Mouse (Mus musculus) heart, embryonic 16.5 days (tissue): ENCODE measurements around the gene Olfr237-ps1. TPM values are rescaled to one million over a fixed set of nuclear protein-coding genes. Genes with fewer than 3 reads are reported as not detected.
"Not testable (repeated sequence)": the region's sequence is repeated elsewhere in the genome, so short reads cannot be mapped to it uniquely, and the experiment has no call there.

Source experiments
- ATAC-seq: fragments of 200-750 bp; cut with Nextera tagmentation; replicated peaks from 2 replicates; pipeline ENCODE4 v1.8.0; 2017; ENCODE audit warnings: moderate number of reproducible peaks; ENCODE audit not compliant: insufficient read depth, low FRiP score; ENCODE audit errors: extremely low read depth
- H3K27ac ChIP-seq: fragments of 300-500 bp; sonication (generic); 2 replicates; pipeline ENCODE4 v1.5.1; 2014; ENCODE audit warnings: mild to moderate bottlenecking, low read length, control low read depth, moderate library complexity
- H3K27me3 ChIP-seq: fragments of 300-500 bp; sonication (generic); 2 replicates; pipeline ENCODE4 v1.6.1; 2014; ENCODE audit warnings: low read length, mixed read lengths; ENCODE audit not compliant: control insufficient read depth, insufficient read depth
- H3K36me3 ChIP-seq: fragments of 300-500 bp; sonication (generic); 2 replicates; pipeline ENCODE4 v1.6.1; 2014; ENCODE audit not compliant: control insufficient read depth, insufficient read depth
- H3K4me1 ChIP-seq: fragments of 300-500 bp; sonication (generic); 2 replicates; pipeline ENCODE4 v1.6.1; 2014; ENCODE audit warnings: low read length, mixed read lengths; ENCODE audit not compliant: control insufficient read depth, insufficient read depth
- H3K4me2 ChIP-seq: fragments of 300-500 bp; sonication (generic); 2 replicates; pipeline ENCODE4 v1.6.1; 2014; ENCODE audit warnings: low read depth, mild to moderate bottlenecking, control low read depth, low read length
- H3K4me3 ChIP-seq: fragments of 300-500 bp; sonication (generic); 2 replicates; pipeline ENCODE4 v1.5.1; 2014; ENCODE audit warnings: mild to moderate bottlenecking, control low read depth, low read length
- H3K9ac ChIP-seq: fragments of 300-500 bp; sonication (generic); 2 replicates; pipeline ENCODE4 v1.6.1; 2014; ENCODE audit warnings: low read length, control low read depth
- H3K9me3 ChIP-seq: fragments of 300-500 bp; sonication (generic); replicated peaks from 2 replicates; pipeline ENCODE4 v1.6.1; 2016; ENCODE audit warnings: low read length; ENCODE audit not compliant: control insufficient read depth
- WGBS: fragments of 180-500 bp; shearing (Covaris S2); extraction: QIAGEN DNeasy Blood & Tissue Kit; methylation state at CpG from one replicate; pipeline ENCODE4 v1.1.7; 2014; 5-methylcytosine and 5-hydroxymethylcytosine counted together
- polyA plus RNA-seq: library from polyadenylated mRNA; unstranded; fragments of >200 nt; fragmentation: Nextera tagmentation; extraction: Ambion mirVana; gene quantifications from 2 replicates; pipeline ENCODE4 v1.2.1, GENCODE M21; 2015

Olfr237-ps1 gene
- not detected in 2 replicates for polyA plus RNA-seq

GRCm38 (mm10) chr6:43146267-43146666 lies at the start of gene Olfr237-ps1:
Gene Olfr237-ps1, plus strand, starts transcription at chr6:43146567.
- not testable (repeated sequence) for ATAC-seq, H3K9ac ChIP-seq, H3K27ac ChIP-seq, H3K4me3 ChIP-seq, H3K27me3 ChIP-seq, H3K9me3 ChIP-seq, H3K36me3 ChIP-seq, H3K4me1 ChIP-seq, H3K4me2 ChIP-seq
- 74% methylated on average over 2 of the region's 2 CpGs for WGBS

- WGBS: 89% methylated on average over 1 of the region's 1 CpGs
- not testable (repeated sequence) for H3K4me3 ChIP-seq, H3K27me3 ChIP-seq, ATAC-seq, H3K36me3 ChIP-seq, H3K4me2 ChIP-seq, H3K27ac ChIP-seq, H3K9me3 ChIP-seq, H3K4me1 ChIP-seq, H3K9ac ChIP-seq
Observed at GRCm38 (mm10) chr6:43106069-43106468, 40.3 kb upstream of the Olfr237-ps1 start, which contains the start of gene Olfr441. Gene Olfr441, plus strand, starts transcription at chr6:43106369.

DNA sequence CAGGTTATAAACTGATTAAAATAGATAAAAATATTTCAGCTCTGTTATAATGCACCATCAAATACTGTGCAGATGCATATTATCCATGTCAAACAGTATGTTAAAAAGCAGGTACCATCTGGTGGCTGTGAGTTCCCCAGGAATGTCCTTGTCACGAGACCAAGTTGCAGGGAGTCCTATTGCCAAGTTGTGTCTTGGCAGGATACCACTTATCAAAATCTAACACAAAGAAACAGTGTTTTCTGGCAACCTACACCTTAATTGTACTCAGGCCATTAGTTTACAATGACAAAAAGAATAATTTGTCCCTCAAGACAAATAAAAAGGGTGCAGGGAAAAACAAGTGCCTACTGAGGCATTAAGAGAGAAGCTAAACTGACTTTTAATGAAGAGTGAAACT lies 13.1 kb downstream of the Olfr237-ps1 start:
- 40% methylated on average over 1 of the region's 1 CpGs for WGBS
- Histone ChIP-seq H3K36me3 (no peaks in the 10 kb centered on the region), H3K27me3 (no peaks in the 10 kb centered on the region), H3K4me1 (no peaks in the 10 kb centered on the region), H3K27ac (no peak overlapping the region), H3K9me3 (no peaks in the 10 kb centered on the region), H3K4me3 (no peak overlapping the region), H3K9ac (no peak overlapping the region), H3K4me2 (no peak overlapping the region)
- ATAC-seq: no peak

GRCm38 (mm10) chr6:43162982-43163381 lies 16.6 kb downstream of the Olfr237-ps1 start, which contains the start of gene Olfr437:
Gene Olfr437, plus strand, starts transcription at chr6:43163282.
- no peaks in the 10 kb centered on the region for H3K4me1 ChIP-seq

DNA sequence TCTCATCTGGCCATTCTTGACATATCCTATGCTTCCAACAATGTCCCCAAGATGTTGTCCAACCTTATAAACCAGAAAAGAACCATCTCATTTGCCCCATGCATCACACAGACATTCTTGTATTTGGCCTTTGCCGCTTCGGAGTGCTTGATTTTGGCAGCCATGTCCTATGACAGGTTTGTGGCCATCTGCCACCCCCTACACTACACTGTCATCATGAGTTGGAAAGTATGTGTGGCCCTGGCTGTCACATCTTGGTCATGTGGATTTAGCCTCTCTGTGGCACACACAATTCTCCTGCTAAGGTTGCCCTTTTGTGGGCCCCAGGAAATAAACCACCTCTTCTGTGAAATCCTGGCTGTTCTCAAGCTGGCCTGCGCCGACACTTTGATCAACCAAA lies 20.9 kb downstream of the Olfr237-ps1 start:
- Histone ChIP-seq H3K4me3 (no peak overlapping the region), H3K4me1 (no peaks in the 10 kb centered on the region), H3K9ac (no peak overlapping the region), H3K9me3 (no peaks in the 10 kb centered on the region), H3K36me3 (no peaks in the 10 kb centered on the region), H3K27me3 (no peaks in the 10 kb centered on the region), H3K27ac (no peak overlapping the region), H3K4me2 (no peak overlapping the region)
- ATAC-seq: no peak
- WGBS: 88% methylated on average over 4 of the region's 4 CpGs

More at GRCm38 (mm10) chr6:43162982-43163381, 16.6 kb downstream of the Olfr237-ps1 start, which contains the start of gene Olfr437:
- Histone ChIP-seq H3K9me3 (no peaks in the 10 kb centered on the region), H3K9ac (no peak within 1 kb of the TSS), H3K36me3 (no peaks in the 10 kb centered on the region), H3K4me3 (no peak within 1 kb of the TSS), H3K27ac (no peak within 1 kb of the TSS), H3K4me2 (no peak within 1 kb of the TSS), H3K27me3 (no peaks in the 10 kb centered on the region)
- ATAC-seq: no peak
- WGBS: 63% methylated on average over 3 of the region's 3 CpGs

- no peak within 1 kb of the TSS for H3K4me3 ChIP-seq
- no peaks in the 10 kb centered on the region for H3K9me3 ChIP-seq
- no peak within 1 kb of the TSS for H3K27ac ChIP-seq
- H3K9ac ChIP-seq: no peak within 1 kb of the TSS
- no peaks in the 10 kb centered on the region for H3K4me1 ChIP-seq
- no peak for ATAC-seq
- H3K27me3 ChIP-seq: no peaks in the 10 kb centered on the region
- WGBS: 58% methylated on average over 4 of the region's 4 CpGs
- no peaks in the 10 kb centered on the region for H3K36me3 ChIP-seq
- H3K4me2 ChIP-seq: no peak within 1 kb of the TSS
Observed at GRCm38 (mm10) chr6:43171840-43172239, 25.5 kb downstream of the Olfr237-ps1 start, which contains the start of gene Olfr13. Gene Olfr13, plus strand, starts transcription at chr6:43172140.

DNA sequence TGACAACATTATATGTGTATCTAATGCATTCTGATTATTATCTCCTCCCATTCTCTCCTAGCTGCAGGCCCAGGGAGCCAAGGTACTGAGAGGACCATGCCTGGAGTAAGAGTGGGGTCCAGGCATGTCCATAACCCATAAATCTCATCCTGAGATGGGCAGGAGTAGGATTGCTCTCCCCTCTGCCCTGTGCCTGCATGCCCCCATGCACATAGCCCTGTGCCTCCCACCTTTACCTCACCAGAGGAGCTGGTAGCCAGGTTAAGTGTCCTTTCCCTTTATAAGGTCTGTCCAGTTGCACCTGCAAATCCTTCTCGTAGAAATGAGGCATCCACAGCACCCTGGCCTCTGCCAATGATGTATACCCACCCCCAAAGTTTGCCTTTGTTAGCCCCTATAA lies 31.8 kb downstream of the Olfr237-ps1 start:
- no peak for ATAC-seq
- no peak overlapping the region for H3K9ac ChIP-seq
- H3K27me3 ChIP-seq: no peaks in the 10 kb centered on the region
- H3K36me3 ChIP-seq: no peaks in the 10 kb centered on the region
- H3K4me3 ChIP-seq: no peak overlapping the region
- no peak overlapping the region for H3K27ac ChIP-seq
- no peaks in the 10 kb centered on the region for H3K4me1 ChIP-seq
- no peak overlapping the region for H3K4me2 ChIP-seq
- 66% methylated on average over 1 of the region's 1 CpGs for WGBS
- H3K9me3 ChIP-seq: no peaks in the 10 kb centered on the region

- Histone ChIP-seq H3K9ac (no peak overlapping the region), H3K36me3 (no peaks in the 10 kb centered on the region), H3K4me1 (no peaks in the 10 kb centered on the region), H3K9me3 (no peaks in the 10 kb centered on the region), H3K4me2 (no peak overlapping the region), H3K27me3 (no peaks in the 10 kb centered on the region), H3K4me3 (no peak overlapping the region), H3K27ac (no peak overlapping the region)
- 57% methylated on average over 6 of the region's 6 CpGs for WGBS
- no peak for ATAC-seq
Observed at GRCm38 (mm10) chr6:43178584-43179501, 32.5 kb downstream of the Olfr237-ps1 start.

DNA sequence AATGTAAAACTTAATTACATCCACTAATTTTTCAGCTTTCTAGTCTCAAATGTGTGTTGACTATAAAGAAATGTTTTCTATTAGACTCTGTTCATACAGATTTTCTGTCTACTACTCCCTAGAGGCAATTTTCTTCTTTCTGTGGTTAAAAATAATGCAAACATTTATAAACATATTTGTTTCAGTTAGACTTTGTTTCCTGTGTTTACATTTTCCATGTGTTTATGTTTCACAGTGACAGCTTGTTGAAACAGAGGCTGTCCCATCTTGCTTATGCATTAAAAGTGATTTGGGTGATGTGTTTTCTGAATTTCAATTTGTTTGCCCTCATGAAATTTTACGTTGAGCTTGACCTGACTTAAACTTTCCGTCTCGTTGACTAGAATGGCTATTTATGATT lies 44.6 kb downstream of the Olfr237-ps1 start:
- H3K27ac ChIP-seq: no peak overlapping the region
- no peak overlapping the region for H3K9ac ChIP-seq
- no peak overlapping the region for H3K4me2 ChIP-seq
- no peaks in the 10 kb centered on the region for H3K4me1 ChIP-seq
- WGBS: 76% methylated on average over 3 of the region's 3 CpGs
- ATAC-seq: no peak
- no peaks in the 10 kb centered on the region for H3K36me3 ChIP-seq
- no peak overlapping the region for H3K4me3 ChIP-seq
- H3K27me3 ChIP-seq: no peaks in the 10 kb centered on the region
- no peaks in the 10 kb centered on the region for H3K9me3 ChIP-seq
